Mouse (Mus musculus): ENCODE data around the gene Rundc3a. TPM values are rescaled to one million over a fixed set of nuclear protein-coding genes. Genes with fewer than 3 reads are reported as not detected.
"Not testable (repeated sequence)": the region's sequence is repeated elsewhere in the genome, so short reads cannot be mapped to it uniquely, and the experiment has no call there.

Rundc3a gene
- polyA plus RNA-seq, 2 experiments: 1.0 to 3.2 TPM

DNA sequence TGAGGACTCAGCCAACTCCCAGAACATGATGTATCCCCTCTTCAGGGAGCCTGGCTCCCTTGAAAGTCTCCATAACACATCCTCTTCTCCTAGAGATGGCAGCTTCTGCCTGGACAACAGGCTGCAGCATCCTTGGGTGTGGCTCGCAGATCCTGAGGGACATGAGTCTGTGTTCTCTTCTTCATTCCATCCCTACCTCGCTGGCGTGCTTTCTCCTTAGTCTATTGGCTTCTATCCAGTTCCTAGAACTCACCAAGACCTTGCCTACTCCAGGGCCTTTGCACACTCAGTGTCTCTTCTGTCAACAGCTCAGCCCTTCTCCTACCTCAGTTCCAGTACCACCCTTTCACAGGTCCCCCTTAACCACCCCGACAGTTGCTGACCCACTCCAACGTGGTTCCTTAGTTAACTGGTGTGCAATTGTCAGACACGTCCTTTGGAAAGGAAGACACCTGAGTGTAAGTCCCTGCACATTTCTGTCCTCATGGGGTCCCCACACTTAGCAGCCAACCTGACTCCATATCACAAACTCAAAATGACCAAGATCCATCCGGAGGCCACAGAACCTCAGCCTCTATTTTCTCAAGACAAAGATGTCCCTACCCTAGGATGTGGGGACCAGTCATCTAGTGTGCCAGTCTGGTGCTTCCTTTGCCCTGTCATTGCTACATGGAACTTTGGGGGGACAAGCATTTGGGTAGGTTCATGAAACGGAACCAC is 31.3 kb upstream of the Rundc3a start:
- Histone ChIP-seq H3K27ac (replicated peaks; ENCODE audit: low read depth, low read length) (no peak overlapping the region), H3K9me3 (ENCODE audit: control insufficient read depth, low read length) (no peaks in the 10 kb centered on the region), H3K36me3 (ENCODE audit: control insufficient read depth, insufficient read depth, low read length) (no peaks in the 10 kb centered on the region), H3K4me2 (replicated peaks; ENCODE audit: low read depth, low read length, severe bottlenecking) (no peak overlapping the region), H3K4me1 (ENCODE audit: control insufficient read depth, insufficient read depth, low read length) (no peaks in the 10 kb centered on the region), H3K27me3 (ENCODE audit: control insufficient read depth, insufficient read depth, low read length) (no peaks in the 10 kb centered on the region), H3K4me3 (replicated peaks; ENCODE audit: low read length) (no peak overlapping the region), H3K9ac (ENCODE audit: low read depth, low read length, severe bottlenecking) (no peak overlapping the region)
- 88% methylated on average over 8 of the region's 8 CpGs for WGBS
- DNase-seq (ENCODE audit: low spot score): no peak
- ATAC-seq (ENCODE audit: low FRiP score, low read depth): no peak
- no peak for TF ChIP-seq POLR2A (IDR thresholded peaks at IDR 0.05; ENCODE audit: borderline replicate concordance, extremely low read depth, insufficient read depth, insufficient read length)

DNA sequence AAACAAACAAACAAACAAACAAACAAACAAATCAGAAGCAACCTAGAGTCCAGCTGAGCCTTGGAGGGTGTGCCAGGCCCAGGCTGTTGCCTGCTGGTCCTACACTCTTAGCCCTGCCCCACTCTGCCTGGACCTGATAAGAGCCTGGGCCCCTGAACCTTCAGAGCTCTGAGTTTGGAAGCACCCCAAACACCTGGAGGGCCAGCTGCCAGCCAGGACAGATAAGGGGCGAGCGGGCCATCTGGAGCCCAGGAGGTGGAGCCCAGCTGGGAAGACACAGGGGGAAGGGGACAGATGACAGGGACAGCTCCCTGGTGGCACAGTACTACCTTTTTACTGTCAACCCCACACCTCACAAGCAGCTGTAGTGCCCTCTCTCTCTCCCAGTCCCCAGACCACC is 29.6 kb upstream of the Rundc3a start:
- no peaks in the 10 kb centered on the region for H3K9me3 ChIP-seq (ENCODE audit: control insufficient read depth, low read length)
- H3K27ac ChIP-seq (replicated peaks; ENCODE audit: low read depth, low read length): no peak overlapping the region
- H3K27me3 ChIP-seq (ENCODE audit: control insufficient read depth, insufficient read depth, low read length): no peaks in the 10 kb centered on the region
- no peak overlapping the region for H3K4me2 ChIP-seq (replicated peaks; ENCODE audit: low read depth, low read length, severe bottlenecking)
- no peaks in the 10 kb centered on the region for H3K4me1 ChIP-seq (ENCODE audit: control insufficient read depth, insufficient read depth, low read length)
- H3K36me3 ChIP-seq (ENCODE audit: control insufficient read depth, insufficient read depth, low read length): no peaks in the 10 kb centered on the region
- no peak for DNase-seq (ENCODE audit: low spot score)
- no peak for TF ChIP-seq POLR2A (IDR thresholded peaks at IDR 0.05; ENCODE audit: borderline replicate concordance, extremely low read depth, insufficient read depth, insufficient read length)
- 33% methylated on average over 2 of the region's 2 CpGs for WGBS
- H3K4me3 ChIP-seq (replicated peaks; ENCODE audit: low read length): no peak overlapping the region
- no peak for ATAC-seq (ENCODE audit: low FRiP score, low read depth)
- H3K9ac ChIP-seq (ENCODE audit: low read depth, low read length, severe bottlenecking): no peak overlapping the region

DNA sequence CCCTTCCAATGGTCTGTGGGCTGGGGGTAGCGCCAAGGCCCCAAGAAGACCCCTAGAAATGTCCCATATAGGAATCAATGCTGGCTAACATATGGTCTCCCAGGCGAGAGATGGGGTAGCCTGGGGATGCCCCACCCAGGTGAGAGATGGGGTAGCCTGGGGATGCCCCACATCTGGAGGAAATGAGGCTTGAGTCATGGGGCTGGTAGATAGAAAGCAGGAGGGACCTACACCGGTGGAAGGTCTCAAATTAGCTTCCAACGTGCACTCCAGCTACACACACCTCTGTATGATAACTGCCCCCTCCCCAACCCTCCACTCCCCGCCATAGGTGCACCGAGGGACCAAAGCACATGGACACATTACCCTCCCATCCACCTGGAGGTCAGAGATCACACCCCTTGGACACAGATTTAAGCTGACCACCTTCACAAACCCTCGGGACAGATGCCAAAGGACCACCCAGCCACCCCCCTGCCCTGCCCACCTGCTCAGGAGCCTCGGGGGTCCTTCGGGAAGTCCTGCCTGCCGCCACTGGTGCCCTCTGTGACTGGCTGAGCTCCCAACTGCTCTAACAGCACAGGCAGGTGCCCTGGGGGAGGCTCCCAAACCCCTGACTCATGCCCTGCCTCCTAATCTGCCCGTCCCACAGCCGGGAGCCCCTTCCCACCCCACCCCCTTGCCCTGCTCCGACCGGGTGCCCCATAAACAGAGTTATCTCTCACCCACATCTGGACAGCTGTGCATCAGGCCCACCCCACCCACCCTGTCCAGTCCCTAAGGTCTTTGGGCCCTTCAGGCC is 28.4 kb upstream of the Rundc3a start:
- no peak overlapping the region for H3K27ac ChIP-seq (replicated peaks; ENCODE audit: low read depth, low read length)

DNA sequence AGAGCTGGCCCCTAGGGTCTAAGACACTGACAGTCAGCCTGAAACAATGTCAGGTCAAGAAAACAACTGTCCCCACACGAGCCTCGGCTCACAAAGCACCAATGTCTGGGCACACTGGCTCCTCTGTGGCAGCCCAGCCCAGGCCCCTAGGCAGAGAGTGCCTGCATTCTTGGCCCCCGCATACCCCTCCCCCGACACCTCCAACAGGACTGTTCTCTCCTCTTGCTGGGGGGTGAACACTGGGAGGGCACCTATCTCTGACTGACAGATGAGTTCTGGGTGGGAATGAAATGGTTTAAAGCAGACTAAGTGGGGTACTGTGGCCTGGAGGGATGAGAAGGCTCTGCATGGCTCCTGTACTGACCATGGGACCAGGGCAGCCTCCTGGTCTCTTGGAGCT is 27.5 kb upstream of the Rundc3a start:
- no peak for TF ChIP-seq POLR2A (IDR thresholded peaks at IDR 0.05; ENCODE audit: borderline replicate concordance, extremely low read depth, insufficient read depth, insufficient read length)
- no peaks in the 10 kb centered on the region for H3K9me3 ChIP-seq (ENCODE audit: control insufficient read depth, low read length)
- no peaks in the 10 kb centered on the region for H3K4me1 ChIP-seq (ENCODE audit: control insufficient read depth, insufficient read depth, low read length)
- H3K27ac ChIP-seq (replicated peaks; ENCODE audit: low read depth, low read length): no peak overlapping the region
- H3K4me2 ChIP-seq (replicated peaks; ENCODE audit: low read depth, low read length, severe bottlenecking): no peak overlapping the region
- no peaks in the 10 kb centered on the region for H3K36me3 ChIP-seq (ENCODE audit: control insufficient read depth, insufficient read depth, low read length)
- no peak overlapping the region for H3K4me3 ChIP-seq (replicated peaks; ENCODE audit: low read length)
- ATAC-seq (ENCODE audit: low FRiP score, low read depth): no peak
- 51% methylated on average over 4 of the region's 4 CpGs for WGBS
- H3K9ac ChIP-seq (ENCODE audit: low read depth, low read length, severe bottlenecking): no peak overlapping the region
- DNase-seq (ENCODE audit: low spot score): no peak
- H3K27me3 ChIP-seq (ENCODE audit: control insufficient read depth, insufficient read depth, low read length): no peaks in the 10 kb centered on the region

More for the DNA sequence above, 28.4 kb upstream of the Rundc3a start:
- 71% methylated on average over 12 of the region's 14 CpGs for WGBS
- H3K4me3 ChIP-seq (replicated peaks; ENCODE audit: low read length): no peak overlapping the region
- no peaks in the 10 kb centered on the region for H3K36me3 ChIP-seq (ENCODE audit: control insufficient read depth, insufficient read depth, low read length)
- no peaks in the 10 kb centered on the region for H3K4me1 ChIP-seq (ENCODE audit: control insufficient read depth, insufficient read depth, low read length)
- no peak overlapping the region for H3K4me2 ChIP-seq (replicated peaks; ENCODE audit: low read depth, low read length, severe bottlenecking)
- DNase-seq (ENCODE audit: low spot score) (no peak), ATAC-seq (ENCODE audit: low FRiP score, low read depth) (no peak)
- H3K9me3 ChIP-seq (ENCODE audit: control insufficient read depth, low read length): no peaks in the 10 kb centered on the region
- TF ChIP-seq POLR2A (IDR thresholded peaks at IDR 0.05; ENCODE audit: borderline replicate concordance, extremely low read depth, insufficient read depth, insufficient read length): no peak
- H3K27me3 ChIP-seq (ENCODE audit: control insufficient read depth, insufficient read depth, low read length): no peaks in the 10 kb centered on the region
- no peak overlapping the region for H3K9ac ChIP-seq (ENCODE audit: low read depth, low read length, severe bottlenecking)

DNA sequence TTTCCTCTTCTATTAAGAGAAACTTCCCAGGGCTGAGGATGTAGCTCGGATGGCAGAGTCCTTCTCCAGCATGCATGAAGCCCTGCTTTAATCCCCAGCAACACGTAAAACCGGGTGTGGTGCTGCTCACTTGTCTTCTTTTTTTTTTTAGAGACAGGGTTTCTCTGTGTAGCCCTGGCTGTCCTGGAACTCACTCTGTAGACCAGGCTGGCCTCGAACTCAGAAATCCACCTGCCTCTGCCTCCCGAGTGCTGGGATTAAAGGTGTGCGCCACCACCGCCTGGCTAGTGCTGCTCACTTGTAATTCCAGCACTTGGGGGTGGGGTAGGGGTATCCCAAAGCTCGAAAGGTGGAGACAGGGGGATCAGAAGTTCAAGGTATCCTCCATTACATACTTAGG is 27.1 kb upstream of the Rundc3a start, which contains the start of gene Slc4a1:
Gene Slc4a1, minus strand, starts transcription at position 101 of the 400 bp plus-strand sequence.
- H3K4me3 ChIP-seq (replicated peaks; ENCODE audit: low read length); H3K4me2 ChIP-seq (replicated peaks; ENCODE audit: low read depth, low read length, severe bottlenecking); H3K27ac ChIP-seq (replicated peaks; ENCODE audit: low read depth, low read length); H3K9ac ChIP-seq (ENCODE audit: low read depth, low read length, severe bottlenecking); H3K36me3 ChIP-seq (ENCODE audit: control insufficient read depth, insufficient read depth, low read length); H3K9me3 ChIP-seq (ENCODE audit: control insufficient read depth, low read length); H3K27me3 ChIP-seq (ENCODE audit: control insufficient read depth, insufficient read depth, low read length); H3K4me1 ChIP-seq (ENCODE audit: control insufficient read depth, insufficient read depth, low read length); DNase-seq (ENCODE audit: low spot score); ATAC-seq (ENCODE audit: low FRiP score, low read depth): not testable (repeated sequence)
- WGBS: 77% methylated on average over 8 of the region's 8 CpGs

Data from limb, embryonic 14.5 days (tissue).